Comparison of ENCODE assay signal across 10 mouse cellular contexts in the genomic region with DNA sequence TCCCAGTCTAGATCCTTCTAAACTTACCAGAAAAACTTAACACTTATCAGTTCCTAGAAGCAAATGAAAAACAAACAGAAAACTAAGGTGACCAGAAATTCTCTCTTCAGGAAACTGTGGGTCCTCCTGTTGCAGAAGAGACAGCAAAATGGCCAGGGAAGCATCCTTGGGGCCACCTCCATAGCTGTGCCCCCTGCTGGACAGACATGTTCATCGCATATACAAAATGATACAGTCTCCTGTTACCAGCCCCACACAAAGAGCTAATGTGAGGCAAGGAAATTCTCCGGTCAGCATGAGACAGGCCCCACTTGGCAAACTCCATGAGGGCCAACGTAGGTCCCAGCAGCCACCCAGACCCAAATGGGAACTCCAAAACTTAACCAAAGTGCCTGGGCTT.
DNase-seq lines count a peak whose midpoint lies in the region; ATAC-seq and TF ChIP-seq lines count a peak whose summit lies in the region.
"Had no signal": no experiment of that assay in that cellular context is flagged by ENCODE, and none has a peak within 500 bp of the region (broad histone marks: within the 10 kb centered on the region; RNA-seq: fewer than 3 reads in every experiment).

No protein-coding gene starts in this region.

- no peak for TF ChIP-seq POLR2A in kidney, adult 2 months (IDR thresholded peaks at IDR 0.05; ENCODE audit: low read depth, low read length)

- no peaks in the 10 kb centered on the region for H3K27me3 ChIP-seq in kidney, adult 2 months (replicated peaks; ENCODE audit: control insufficient read depth, insufficient read depth, low read length)
- no peaks in the 10 kb centered on the region for H3K27me3 ChIP-seq in E14TG2a.4 (ENCODE audit: insufficient read depth, low read length)
- no peaks in the 10 kb centered on the region for H3K27me3 ChIP-seq in intestine, postnatal 0 days (replicated peaks; ENCODE audit: control insufficient read depth, insufficient read depth, low read length)
- H3K27me3 ChIP-seq: heart, embryonic 12.5 days had no signal

- no peak overlapping the region for H3K27ac ChIP-seq in kidney, adult 2 months (ENCODE audit: insufficient read depth, low read depth, low read length)
- H3K27ac ChIP-seq in intestine, postnatal 0 days (ENCODE audit: low read depth, low read length): no peak overlapping the region

- H3K4me2 ChIP-seq in intestine, postnatal 0 days (replicated peaks; ENCODE audit: low read depth): no peak overlapping the region
- H3K4me2 ChIP-seq: heart, embryonic 12.5 days had no signal

- H3K9me3 ChIP-seq in E14TG2a.4 (ENCODE audit: low read length): no peaks in the 10 kb centered on the region
- H3K9me3 ChIP-seq in intestine, postnatal 0 days (ENCODE audit: control insufficient read depth): no peaks in the 10 kb centered on the region
- H3K9me3 ChIP-seq: heart, embryonic 12.5 days had no signal

- H3K9ac ChIP-seq in intestine, postnatal 0 days (ENCODE audit: low read depth, low read length): no peak overlapping the region
- H3K9ac ChIP-seq: heart, embryonic 12.5 days had no signal

- 85% methylated on average over 3 of the region's 3 CpGs for WGBS in kidney, adult 2 months
- 65% methylated on average over 3 of the region's 3 CpGs for WGBS in intestine, postnatal 0 days

- no peak overlapping the region for H3K4me3 ChIP-seq in kidney, adult 2 months (ENCODE audit: insufficient read depth, low read depth, low read length)
- no peak overlapping the region for H3K4me3 ChIP-seq in E14TG2a.4 (replicated peaks; ENCODE audit: low read length)
- no peak overlapping the region for H3K4me3 ChIP-seq in intestine, postnatal 0 days (ENCODE audit: low read depth, low read length)
- H3K4me3 ChIP-seq: heart, embryonic 12.5 days; myocyte had no signal

- DNase-seq in kidney, adult 2 months: no peak
- DNase-seq in kidney, adult 8-10 months: no peak
- peak; percentile 44 for DNase-seq in R1 (ENCODE audit: low read depth, low spot score)
- no peak for DNase-seq in urinary bladder, postnatal 4 days (ENCODE audit: low spot score in 2 of 2)
- no peak for DNase-seq in ovary, adult 18-20 months (ENCODE audit: low spot score)
- DNase-seq in lung, postnatal 10 days: no peak

- peak; percentile 40 for TF ChIP-seq CTCF in kidney, adult 2 months (conservative IDR thresholded peaks at IDR 0.05; ENCODE audit: insufficient read depth, insufficient read length, low read depth, low read length)
- peak; percentile 48 for TF ChIP-seq CTCF in E14TG2a.4 (conservative IDR thresholded peaks at IDR 0.05; ENCODE audit: low read length)
- peak; percentile 60 for TF ChIP-seq CTCF in intestine, postnatal 0 days (IDR thresholded peaks at IDR 0.05; ENCODE audit: low read depth)

- H3K4me1 ChIP-seq in kidney, adult 2 months (ENCODE audit: control insufficient read depth, insufficient read depth, low read length): no peaks in the 10 kb centered on the region
- no peaks in the 10 kb centered on the region for H3K4me1 ChIP-seq in E14TG2a.4 (replicated peaks; ENCODE audit: low read depth, low read length)
- H3K4me1 ChIP-seq in intestine, postnatal 0 days (replicated peaks; ENCODE audit: control insufficient read depth, insufficient read depth, low read length): no peaks in the 10 kb centered on the region
- H3K4me1 ChIP-seq: heart, embryonic 12.5 days had no signal

- no peaks in the 10 kb centered on the region for H3K36me3 ChIP-seq in kidney, adult 2 months (ENCODE audit: control insufficient read depth, insufficient read depth, low read length)
- H3K36me3 ChIP-seq in E14TG2a.4 (ENCODE audit: insufficient read depth, low read length): peaks cover 6% of the 10 kb centered on the region; the same call in 1 of the 2 replicates
- peaks cover 12% of the 10 kb centered on the region for H3K36me3 ChIP-seq in intestine, postnatal 0 days (ENCODE audit: control insufficient read depth, insufficient read depth)

- no peak for ATAC-seq in intestine, postnatal 0 days
